Mouse (Mus musculus) olfactory bulb, adult 2 months (tissue): ENCODE measurements around the gene Tssk4. TPM values are rescaled to one million over a fixed set of nuclear protein-coding genes. Genes with fewer than 3 reads are reported as not detected.
A peak's percentile ranks its signal among the peaks of the same experiment; 100 is the strongest.

Source experiments
- H3K27ac ChIP-seq: fragments of 200-500 bp; 2 replicates; pipeline ENCODE4 v1.5.1; 2012; ENCODE audit warnings: low read depth, low read length; ENCODE audit not compliant: insufficient read depth
- H3K4me1 ChIP-seq: fragments of 200-500 bp; 2 replicates; pipeline ENCODE4 v1.6.1; 2012; ENCODE audit warnings: low read length; ENCODE audit not compliant: control insufficient read depth, insufficient read depth
- H3K4me3 ChIP-seq: fragments of 200-500 bp; 2 replicates; pipeline ENCODE4 v1.5.1; 2012; ENCODE audit warnings: mild to moderate bottlenecking, low read depth, low read length, moderate library complexity; ENCODE audit not compliant: insufficient read depth
- CTCF ChIP-seq: fragments of 200-500 bp; IDR thresholded peaks from 2 replicates; pipeline ENCODE4 v1.5.1; 2012; ENCODE audit warnings: low read depth, mild to moderate bottlenecking, low read length, moderate library complexity; ENCODE audit not compliant: insufficient read depth
- POLR2A ChIP-seq: fragments of 200-500 bp; IDR thresholded peaks from 2 replicates; pipeline ENCODE4 v1.6.1; 2012; ENCODE audit warnings: mild to moderate bottlenecking, low read depth, low read length, moderate library complexity; ENCODE audit not compliant: insufficient read depth
- WGBS: fragments of 180-500 bp; shearing (Covaris S2); methylation state at CpG from one replicate; pipeline ENCODE4 v1.1.7; 2018; 5-methylcytosine and 5-hydroxymethylcytosine counted together
- polyA plus RNA-seq: library from polyadenylated mRNA; stranded (reverse); fragments of >200 nt; gene quantifications from 2 replicates; pipeline ENCODE4 v1.2.4, GENCODE M21; 2012; ENCODE audit warnings: low replicate concordance; ENCODE audit not compliant: missing spikeins, insufficient read depth, insufficient read length

The Tssk4 gene
- polyA plus RNA-seq, 1 experiment = not detected

GRCm38 (mm10) chr14:55671486-55671832 is 21.5 kb downstream of the Tssk4 start:
- WGBS = under 1% methylated on average over 12 of the region's 12 CpGs
- Histone ChIP-seq H3K27ac (peak overlapping the region; percentile 88), H3K4me3 (peak overlapping the region; percentile 84), H3K4me1 (peaks cover 2% of the 10 kb centered on the region; the same call in 1 of the 2 replicates)
- TF ChIP-seq CTCF = no peak
- TF ChIP-seq POLR2A = no peak

- peak within 1 kb of the TSS; percentile 88 for H3K27ac ChIP-seq
- H3K4me1 ChIP-seq = peaks cover 2% of the 10 kb centered on the region; the same call in 1 of the 2 replicates
- H3K4me3 ChIP-seq = peak within 1 kb of the TSS; percentile 84
- TF ChIP-seq CTCF (no peak), POLR2A (peak; percentile 42)
- WGBS = under 1% methylated on average over 38 of the region's 38 CpGs
Observed at GRCm38 (mm10) chr14:55671833-55672740, 22.1 kb downstream of the Tssk4 start, which contains the start of the genes Gmpr2 and Nedd8. Gene Gmpr2 (plus strand): TSS chr14:55671941. Gene Nedd8 (minus strand): TSS chr14:55672124.

- whole genome bisulfite sequencing = 74% methylated on average over 7 of the region's 7 CpGs
- TF ChIP-seq CTCF (no peak), POLR2A (no peak)
Observed at GRCm38 (mm10) chr14:55672741-55673060, 22.7 kb downstream of the Tssk4 start.

GRCm38 (mm10) chr14:55677615-55678014 is 27.6 kb downstream of the Tssk4 start:
- no peak overlapping the region for H3K27ac ChIP-seq
- no peak overlapping the region for H3K4me3 ChIP-seq
- 82% methylated on average over 4 of the region's 4 CpGs for WGBS
- TF ChIP-seq POLR2A = no peak
- TF ChIP-seq CTCF = no peak
- peaks cover 5% of the 10 kb centered on the region for H3K4me1 ChIP-seq

More at GRCm38 (mm10) chr14:55672741-55673060, 22.7 kb downstream of the Tssk4 start:
- Histone ChIP-seq H3K4me3 (no peak overlapping the region), H3K27ac (no peak overlapping the region), H3K4me1 (peaks cover 2% of the 10 kb centered on the region; the same call in 1 of the 2 replicates)

- peak; percentile 86 for TF ChIP-seq CTCF
- no peak for TF ChIP-seq POLR2A
- under 1% methylated on average over 66 of the region's 66 CpGs for WGBS
- Histone ChIP-seq H3K4me3 (peak within 1 kb of the TSS; percentile 60), H3K4me1 (peaks cover 5% of the 10 kb centered on the region), H3K27ac (no peak within 1 kb of the TSS)
Observed at GRCm38 (mm10) chr14:55681160-55682117, 31.5 kb downstream of the Tssk4 start, which contains the start of gene Tinf2. Gene Tinf2 (minus strand): TSS chr14:55681820.

GRCm38 (mm10) chr14:55682118-55682493 is 32.1 kb downstream of the Tssk4 start:
- TF ChIP-seq POLR2A = no peak
- TF ChIP-seq CTCF = no peak
- peaks cover 5% of the 10 kb centered on the region for H3K4me1 ChIP-seq
- H3K4me3 ChIP-seq = peak overlapping the region; percentile 60
- 4% methylated on average over 3 of the region's 3 CpGs for WGBS
- no peak overlapping the region for H3K27ac ChIP-seq

- Histone ChIP-seq H3K4me3 (no peak overlapping the region), H3K27ac (no peak overlapping the region), H3K4me1 (peaks cover 5% of the 10 kb centered on the region)
- no peak for TF ChIP-seq POLR2A
- TF ChIP-seq CTCF = no peak
- 77% methylated on average over 10 of the region's 10 CpGs for WGBS
Observed at GRCm38 (mm10) chr14:55689433-55689832, 39.4 kb downstream of the Tssk4 start.

- 88% methylated on average over 4 of the region's 4 CpGs for WGBS
- Histone ChIP-seq H3K4me3 (no peak overlapping the region), H3K4me1 (peaks cover 8% of the 10 kb centered on the region), H3K27ac (no peak overlapping the region)
- TF ChIP-seq CTCF (no peak), POLR2A (no peak)
Observed at GRCm38 (mm10) chr14:55697226-55697625, 47.2 kb downstream of the Tssk4 start.
